Mouse (Mus musculus): ENCODE data around the gene C8g.

The C8g gene

DNA sequence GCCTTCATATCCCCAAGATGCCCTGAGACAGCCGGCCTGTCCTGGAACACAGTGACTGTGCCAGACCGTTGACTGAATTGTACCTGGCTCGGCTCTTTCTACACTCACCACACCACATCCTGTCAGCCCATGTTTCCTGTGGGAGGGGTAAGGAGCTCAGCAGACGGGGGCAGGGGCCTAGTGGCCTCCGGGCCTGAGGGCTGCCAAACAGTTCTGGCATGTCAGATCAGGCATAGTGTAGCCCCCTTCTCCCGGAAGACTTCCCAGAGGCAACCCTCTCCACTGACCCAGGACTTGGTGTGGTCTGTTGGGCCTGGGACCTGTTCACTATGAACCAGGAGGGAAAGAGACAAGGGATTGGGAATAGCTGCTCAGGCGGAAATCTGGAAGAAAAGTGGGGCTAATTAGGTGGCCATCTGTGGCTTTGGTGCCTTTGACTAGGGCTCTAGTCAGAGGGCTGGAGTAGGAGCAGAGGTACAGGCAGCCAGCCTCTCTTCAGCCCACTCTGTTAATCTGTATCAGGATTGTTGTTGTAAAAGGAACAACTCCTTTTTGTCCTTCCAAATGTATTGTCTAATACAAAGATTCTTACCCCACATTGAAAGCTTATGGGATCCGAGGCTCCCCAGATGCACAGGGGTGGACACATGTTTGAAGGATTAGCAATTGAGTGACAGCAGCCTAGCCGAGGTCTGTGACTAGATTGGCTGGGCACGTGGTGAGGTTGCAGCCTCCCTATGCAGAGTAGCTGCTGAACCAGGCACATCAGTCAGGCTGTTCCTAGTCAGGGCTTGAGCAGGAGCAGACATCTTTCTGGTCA lies 35.5 kb downstream of the C8g start:
- DNase-seq = peak; percentile 29

DNA sequence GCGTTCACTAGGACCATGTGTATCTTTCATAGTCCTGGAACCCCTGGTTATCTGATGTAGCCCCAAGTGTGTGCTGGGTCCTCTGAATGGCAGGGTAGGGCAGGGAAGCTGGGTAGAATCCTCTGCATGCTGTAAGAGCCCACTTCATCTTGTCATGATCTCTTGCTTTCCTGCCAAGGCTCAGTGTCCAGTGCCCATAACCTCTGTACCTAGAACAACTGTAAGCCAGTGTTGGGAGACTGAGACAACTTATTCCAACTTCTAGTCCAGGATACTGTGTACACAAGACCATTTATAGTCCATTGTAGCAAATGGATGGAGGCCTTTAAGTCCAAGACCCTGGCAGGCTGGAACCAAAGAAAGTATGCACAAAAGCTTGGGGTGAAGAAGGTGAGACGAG lies 36.3 kb downstream of the C8g start:
- DNase-seq = no peak

DNA sequence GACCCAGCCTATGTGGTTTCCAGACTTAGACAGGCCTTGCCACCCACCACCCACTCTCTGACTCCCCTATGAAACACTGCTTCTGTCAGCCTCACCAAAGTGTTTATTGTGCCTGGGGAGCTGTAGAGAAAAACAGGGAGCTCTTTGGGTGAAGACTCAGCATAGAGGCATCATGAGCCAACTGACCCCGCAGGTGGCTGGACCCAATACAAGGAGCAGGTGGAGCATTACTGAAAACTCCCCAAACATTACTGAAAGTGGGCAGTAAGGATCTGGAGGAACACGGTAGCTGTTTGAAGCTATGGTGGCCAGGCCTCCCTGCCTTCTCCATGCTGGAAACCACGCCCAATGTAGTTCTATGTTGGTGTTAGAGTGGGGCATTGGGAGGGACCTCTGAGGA lies 37.9 kb downstream of the C8g start:
- no peak for DNase-seq

DNA sequence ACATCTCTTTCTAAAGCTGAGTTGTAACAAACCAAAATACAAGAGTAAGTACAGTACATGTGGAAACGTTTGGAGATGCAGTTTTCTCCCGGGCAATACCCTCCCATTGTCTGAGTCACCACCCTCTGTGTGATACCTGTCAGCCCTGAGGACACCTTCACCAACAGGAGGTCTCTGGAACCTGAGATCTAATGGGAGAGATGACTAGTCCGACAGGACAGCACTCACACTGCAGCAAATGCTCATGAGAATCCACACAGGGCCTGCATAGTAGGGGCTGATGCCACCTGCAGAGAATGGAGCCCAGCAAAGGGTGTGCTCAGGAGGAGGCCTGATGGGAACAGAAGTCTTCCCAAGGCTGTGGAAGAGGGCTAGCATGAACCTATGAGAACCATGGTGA lies 40.1 kb downstream of the C8g start:
- DNase-seq = no peak

DNA sequence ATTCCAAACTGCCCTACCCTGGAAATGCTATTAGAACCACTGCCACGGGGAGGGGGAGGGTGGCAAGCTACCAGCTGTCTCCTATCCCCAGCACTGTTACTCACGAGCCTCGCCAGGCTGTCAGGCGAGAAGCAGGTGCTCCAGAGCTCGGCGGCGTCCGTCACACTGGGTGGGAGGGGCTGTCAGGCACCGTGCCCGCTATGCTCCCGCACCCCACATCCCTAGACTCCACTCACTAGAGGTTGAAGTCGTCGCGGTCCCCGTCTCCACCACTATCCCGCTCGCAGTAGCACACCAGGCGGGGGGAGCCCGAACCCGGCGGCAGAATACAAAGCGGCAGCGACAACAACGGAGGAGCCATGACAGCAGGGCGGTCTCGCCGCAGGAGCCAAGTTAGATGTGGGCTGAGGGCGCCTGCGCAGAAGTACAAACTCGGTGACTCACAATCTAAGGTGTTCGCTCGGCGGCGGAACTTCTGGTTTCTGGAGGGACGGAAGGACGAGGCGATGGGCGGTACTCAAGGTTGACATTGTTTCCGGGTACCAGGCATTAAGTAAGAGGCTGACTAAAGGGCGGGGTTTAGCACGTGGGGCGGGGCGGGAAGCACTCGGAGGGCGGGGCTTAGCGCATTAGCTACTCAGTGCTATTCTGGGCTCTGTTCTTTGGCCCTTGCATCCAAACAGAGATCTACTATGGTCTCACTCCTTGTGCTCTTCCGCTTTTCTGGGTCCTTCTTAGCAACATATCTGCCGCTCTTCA lies 40.8 kb downstream of the C8g start, which contains the start of gene Paxx:
Paxx (minus strand) TSS at position 544 of the 759 bp plus-strand sequence.
- peak; percentile 96 for DNase-seq

DNA sequence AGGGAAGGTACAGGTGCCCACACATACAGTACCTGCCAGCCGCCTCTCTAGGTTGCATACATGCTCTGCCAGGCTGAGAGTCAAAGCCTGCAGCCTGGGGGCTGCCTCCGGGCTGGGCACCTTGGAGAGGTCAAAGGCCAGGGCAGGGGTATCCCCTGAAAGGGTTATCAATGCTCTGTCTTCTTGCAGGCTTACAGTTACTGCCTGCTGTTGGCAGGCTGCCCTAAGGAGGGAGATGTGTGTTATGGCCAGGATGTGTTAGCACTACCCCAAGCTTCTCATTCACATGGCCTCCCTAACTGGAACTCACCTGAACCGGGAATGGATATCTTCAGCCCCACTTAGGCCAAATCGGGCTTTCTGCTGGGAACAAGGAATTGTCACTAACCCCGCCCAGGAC lies 41.4 kb downstream of the C8g start:
- DNase-seq = no peak

DNA sequence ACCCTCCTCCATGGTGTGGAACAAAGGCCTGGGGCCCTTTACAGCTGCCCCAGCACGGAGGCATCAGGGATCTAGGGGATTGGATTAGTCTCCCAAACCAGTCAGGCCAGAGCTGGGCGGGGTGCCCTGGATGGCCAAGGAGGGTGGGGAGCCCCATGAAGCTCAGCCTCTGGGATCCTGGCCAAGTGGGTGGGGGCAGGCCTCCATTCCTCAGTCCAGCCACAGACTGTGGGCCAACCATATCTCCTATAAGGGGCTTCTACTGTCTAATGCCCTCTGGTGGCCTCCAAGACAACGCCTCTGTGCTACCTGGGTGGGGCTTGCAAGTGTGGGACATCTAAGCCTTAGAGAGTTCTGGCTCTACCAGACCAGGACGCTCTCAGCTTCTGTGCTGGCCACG lies 42.6 kb downstream of the C8g start:
- peak; percentile 79 for DNase-seq

DNA sequence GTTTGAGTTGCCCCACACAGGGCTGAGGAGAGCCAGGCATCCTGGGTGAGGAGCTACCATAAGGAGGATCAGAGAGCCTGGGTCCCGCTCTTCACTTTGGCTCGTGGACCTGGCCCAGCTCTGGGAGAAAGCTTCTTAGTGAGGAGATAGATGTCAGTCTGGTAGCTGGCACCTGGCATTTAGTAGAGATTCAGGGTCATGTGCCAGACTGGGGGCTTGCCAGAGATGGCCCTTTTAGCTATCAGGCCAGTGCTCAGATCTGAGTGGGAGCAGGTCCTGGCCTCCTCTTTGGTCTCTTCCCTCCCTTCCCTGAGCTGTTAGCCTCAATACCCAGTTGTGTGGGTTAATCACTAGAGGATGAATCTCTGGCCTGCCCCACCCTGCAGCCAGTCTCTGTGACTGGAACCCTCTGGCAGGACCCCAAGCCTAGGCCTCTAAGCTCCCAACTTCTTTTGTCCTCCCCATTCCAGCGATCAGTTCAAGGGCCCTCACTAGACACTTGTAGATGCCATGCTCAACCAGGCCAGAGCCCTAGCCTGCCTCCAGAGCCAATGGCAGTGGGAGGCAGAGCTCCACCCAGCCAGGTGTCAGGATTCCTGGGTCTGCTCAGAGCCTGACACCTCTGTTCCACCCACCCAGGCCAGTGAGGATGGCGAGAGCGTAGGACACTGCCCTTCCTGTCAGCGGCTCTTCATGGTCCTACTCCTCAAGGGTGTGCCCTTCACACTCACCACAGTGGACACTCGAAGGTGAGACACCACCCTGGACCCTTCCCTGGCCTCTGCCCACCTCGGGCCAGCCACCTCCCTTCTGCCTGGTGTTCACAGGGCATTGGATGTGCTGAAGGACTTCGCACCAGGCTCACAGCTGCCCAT lies 44.3 kb downstream of the C8g start:
- peak; percentile 78 for DNase-seq

DNA sequence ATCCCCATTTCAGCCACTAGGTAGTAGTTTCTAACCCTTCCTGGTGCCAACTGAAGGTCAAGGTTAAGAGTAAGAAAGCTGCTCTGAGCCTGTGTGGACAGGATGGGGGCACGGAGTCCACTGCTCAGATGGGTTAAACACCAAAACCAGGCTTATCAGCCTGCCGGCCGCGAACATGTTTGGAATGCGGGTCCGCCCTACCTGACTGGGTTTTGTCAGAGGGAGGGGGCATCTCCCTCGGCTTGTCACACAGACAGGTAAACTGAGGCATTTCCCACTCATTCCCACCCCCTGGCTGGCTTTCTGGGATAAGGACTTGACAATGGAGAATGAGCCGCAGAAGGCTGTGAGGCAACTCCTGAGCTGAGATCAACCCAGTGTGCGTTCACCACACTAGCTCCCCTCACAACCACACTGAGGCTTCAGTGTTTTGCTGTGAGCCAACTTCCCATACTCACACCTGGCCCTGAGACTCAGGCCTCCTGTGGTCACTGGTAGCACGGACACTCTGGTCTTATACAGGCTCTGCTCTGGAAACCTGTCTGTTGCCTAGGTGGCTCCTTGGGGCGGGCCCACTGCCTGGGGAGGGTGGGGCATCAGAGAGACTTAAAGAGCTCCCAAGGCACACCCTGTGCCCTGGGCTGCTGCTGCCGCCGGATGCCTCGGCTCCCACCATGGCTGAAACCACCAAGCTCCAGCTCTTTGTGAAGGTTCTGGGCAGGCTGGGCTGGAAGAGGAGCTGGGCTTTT lies 45.1 kb downstream of the C8g start, which contains the start of gene Clic3:
Clic3 (plus strand) TSS at position 634 of the 749 bp plus-strand sequence.
- DNase-seq = peak; percentile 80

DNA sequence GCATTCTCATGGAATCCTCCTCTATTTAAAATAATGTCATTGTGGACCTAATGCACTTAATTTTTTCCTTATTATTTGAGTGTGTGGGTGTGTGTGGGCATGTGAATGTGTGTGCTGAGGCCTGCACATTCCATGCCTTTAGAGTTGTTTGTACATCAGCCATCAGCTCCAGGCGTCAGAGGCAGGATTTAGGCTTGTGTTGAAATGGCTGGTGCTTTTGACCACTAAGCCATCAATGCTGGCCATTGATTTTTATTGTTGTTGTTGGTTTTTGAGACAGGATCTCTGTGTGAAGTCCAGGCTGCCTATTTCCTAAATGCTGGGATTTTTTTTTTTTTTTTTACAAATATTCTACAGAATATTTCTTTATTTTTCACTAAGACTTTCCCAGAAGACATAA lies 48.6 kb downstream of the C8g start:
- no peak for DNase-seq

DNA sequence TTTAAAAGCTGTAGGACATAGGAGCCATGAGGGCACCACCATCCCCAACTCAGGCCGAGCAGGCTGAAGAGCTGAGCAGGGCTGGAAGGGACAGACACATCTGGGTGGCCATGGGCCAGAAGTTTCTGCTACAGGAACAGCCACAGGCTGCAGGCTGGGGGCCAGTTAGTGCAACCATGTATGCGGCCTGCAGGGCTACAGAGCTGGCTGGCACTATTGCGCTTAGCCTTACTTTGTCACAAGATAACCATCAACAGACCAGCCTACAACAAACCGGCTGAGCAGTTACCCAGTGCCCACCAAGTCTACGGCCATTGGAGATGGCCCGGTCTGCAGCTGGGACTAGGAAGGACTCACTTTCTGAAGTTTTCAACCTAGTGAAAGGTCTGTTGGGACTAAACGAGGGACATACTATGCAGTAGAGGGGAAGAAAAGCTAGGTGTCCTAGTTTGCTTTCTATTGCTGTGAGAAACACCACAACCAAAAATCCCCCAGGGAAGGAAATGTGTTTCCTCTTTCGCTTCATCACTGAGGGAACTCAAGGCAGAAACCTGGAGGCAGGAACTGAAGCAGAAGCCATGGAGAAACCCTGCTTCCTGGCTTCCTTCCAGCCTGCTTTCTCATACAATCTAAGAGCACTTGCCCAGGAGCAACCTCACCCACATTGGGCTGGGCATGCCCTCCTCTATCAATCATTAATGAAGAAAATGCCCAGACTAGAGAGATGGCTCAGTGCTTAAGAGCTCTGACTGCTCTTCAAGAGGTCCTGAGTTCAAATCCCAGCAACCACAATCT lies 50.5 kb downstream of the C8g start:
- no peak for DNase-seq

Data from lung, postnatal 10 days (tissue).